Mouse (Mus musculus): ENCODE data around the gene Srr. TPM values are rescaled to one million over a fixed set of nuclear protein-coding genes. Genes with fewer than 3 reads are reported as not detected.

Srr gene
- polyA plus RNA-seq, 2 experiments: 1.9 to 4.6 TPM

GRCm38 (mm10) chr11:74962846-74963407 lies 37.2 kb upstream of the Srr start:
- Histone ChIP-seq H3K36me3 (replicated peaks; ENCODE audit: control insufficient read depth, insufficient read depth, low read depth) (no peaks in the 10 kb centered on the region), H3K4me2 (ENCODE audit: low read depth) (no peak overlapping the region), H3K4me3 (ENCODE audit: insufficient read depth in 1 of 2, low read depth in 2 of 2, low read length in 2 of 2) (no peak overlapping the region), H3K4me1 (replicated peaks; ENCODE audit: control insufficient read depth in 2 of 2, insufficient read depth in 2 of 2, low read length in 1 of 2) (peaks cover 0 to 9% of the 10 kb centered on the region in 2 experiments; a peak in 2 of 4 replicates), H3K9ac (replicated peaks) (no peak overlapping the region), H3K9me3 (ENCODE audit: control insufficient read depth, low read length) (no peaks in the 10 kb centered on the region), H3K27ac (no peak overlapping the region), H3K27me3 (ENCODE audit: control insufficient read depth, insufficient read depth, low read length) (no peaks in the 10 kb centered on the region)
- DNase-seq (ENCODE audit: low read depth in 3 of 3, low spot score in 3 of 3): no peak
- 72% methylated on average over 2 of the region's 2 CpGs for WGBS (ENCODE audit: insufficient replicate concordance)
- no peak for ATAC-seq (ENCODE audit: insufficient read depth)
- TF ChIP-seq CTCF (IDR thresholded peaks at IDR 0.05; ENCODE audit: low read depth) (no peak), EP300 (IDR thresholded peaks at IDR 0.05; ENCODE audit: low read depth) (no peak)

- no peaks in the 10 kb centered on the region for H3K9me3 ChIP-seq (ENCODE audit: control insufficient read depth, low read length)
- no peaks in the 10 kb centered on the region for H3K27me3 ChIP-seq (ENCODE audit: control insufficient read depth, insufficient read depth, low read length)
- H3K4me3 ChIP-seq (ENCODE audit: insufficient read depth in 1 of 2, low read depth in 2 of 2, low read length in 2 of 2): no peak overlapping the region
- no peaks in the 10 kb centered on the region for H3K36me3 ChIP-seq (replicated peaks; ENCODE audit: control insufficient read depth, insufficient read depth, low read depth)
- no peak for ATAC-seq (ENCODE audit: insufficient read depth)
- H3K4me2 ChIP-seq (ENCODE audit: low read depth): no peak overlapping the region
- TF ChIP-seq CTCF (IDR thresholded peaks at IDR 0.05; ENCODE audit: low read depth): no peak
- TF ChIP-seq EP300 (IDR thresholded peaks at IDR 0.05; ENCODE audit: low read depth): no peak
- H3K9ac ChIP-seq (replicated peaks): no peak overlapping the region
- no peak for DNase-seq (ENCODE audit: low read depth in 3 of 3, low spot score in 3 of 3)
- H3K4me1 ChIP-seq (replicated peaks; ENCODE audit: control insufficient read depth in 2 of 2, insufficient read depth in 2 of 2, low read length in 1 of 2): peaks cover 0 to 9% of the 10 kb centered on the region in 2 experiments; a peak in 2 of 4 replicates
- H3K27ac ChIP-seq: no peak overlapping the region
Observed at GRCm38 (mm10) chr11:74961953-74962352, 36.2 kb upstream of the Srr start.

GRCm38 (mm10) chr11:74960031-74960551 lies 34.3 kb upstream of the Srr start:
- WGBS (ENCODE audit: insufficient replicate concordance): 62% methylated on average over 9 of the region's 9 CpGs
- no peaks in the 10 kb centered on the region for H3K27me3 ChIP-seq (ENCODE audit: control insufficient read depth, insufficient read depth, low read length)

GRCm38 (mm10) chr11:74959501-74959900 lies 33.8 kb upstream of the Srr start:
- Histone ChIP-seq H3K27me3 (ENCODE audit: control insufficient read depth, insufficient read depth, low read length) (no peaks in the 10 kb centered on the region), H3K4me2 (ENCODE audit: low read depth) (no peak overlapping the region), H3K36me3 (replicated peaks; ENCODE audit: control insufficient read depth, insufficient read depth, low read depth) (no peaks in the 10 kb centered on the region), H3K4me1 (replicated peaks; ENCODE audit: control insufficient read depth in 2 of 2, insufficient read depth in 2 of 2, low read length in 1 of 2) (peaks cover 0 to 10% of the 10 kb centered on the region in 2 experiments; a peak in 2 of 4 replicates), H3K4me3 (ENCODE audit: insufficient read depth in 1 of 2, low read depth in 2 of 2, low read length in 2 of 2) (no peak overlapping the region), H3K9me3 (ENCODE audit: control insufficient read depth, low read length) (no peaks in the 10 kb centered on the region), H3K27ac (no peak overlapping the region), H3K9ac (replicated peaks) (no peak overlapping the region)
- WGBS (ENCODE audit: insufficient replicate concordance): 65% methylated on average over 2 of the region's 2 CpGs
- ATAC-seq (ENCODE audit: insufficient read depth) (no peak), DNase-seq (ENCODE audit: low read depth in 3 of 3, low spot score in 3 of 3) (no peak)
- TF ChIP-seq CTCF (IDR thresholded peaks at IDR 0.05; ENCODE audit: low read depth) (no peak), EP300 (IDR thresholded peaks at IDR 0.05; ENCODE audit: low read depth) (no peak)

More at GRCm38 (mm10) chr11:74960031-74960551, 34.3 kb upstream of the Srr start:
- DNase-seq (ENCODE audit: low read depth in 3 of 3, low spot score in 3 of 3): no peak
- Histone ChIP-seq H3K4me2 (ENCODE audit: low read depth) (no peak overlapping the region), H3K27ac (no peak overlapping the region), H3K4me1 (replicated peaks; ENCODE audit: control insufficient read depth in 2 of 2, insufficient read depth in 2 of 2, low read length in 1 of 2) (peaks cover 0 to 9% of the 10 kb centered on the region in 2 experiments; a peak in 2 of 4 replicates), H3K9ac (replicated peaks) (no peak overlapping the region), H3K9me3 (ENCODE audit: control insufficient read depth, low read length) (no peaks in the 10 kb centered on the region), H3K4me3 (ENCODE audit: insufficient read depth in 1 of 2, low read depth in 2 of 2, low read length in 2 of 2) (no peak overlapping the region), H3K36me3 (replicated peaks; ENCODE audit: control insufficient read depth, insufficient read depth, low read depth) (no peaks in the 10 kb centered on the region)
- TF ChIP-seq CTCF (IDR thresholded peaks at IDR 0.05; ENCODE audit: low read depth) (no peak), EP300 (IDR thresholded peaks at IDR 0.05; ENCODE audit: low read depth) (no peak)
- no peak for ATAC-seq (ENCODE audit: insufficient read depth)

- ATAC-seq (ENCODE audit: insufficient read depth) (no peak), DNase-seq (ENCODE audit: low read depth in 3 of 3, low spot score in 3 of 3) (no peak)
- Histone ChIP-seq H3K27me3 (ENCODE audit: control insufficient read depth, insufficient read depth, low read length) (no peaks in the 10 kb centered on the region), H3K9ac (replicated peaks) (no peak overlapping the region), H3K9me3 (ENCODE audit: control insufficient read depth, low read length) (no peaks in the 10 kb centered on the region), H3K4me2 (ENCODE audit: low read depth) (no peak overlapping the region), H3K4me1 (replicated peaks; ENCODE audit: control insufficient read depth in 2 of 2, insufficient read depth in 2 of 2, low read length in 1 of 2) (peaks cover 0 to 10% of the 10 kb centered on the region in 2 experiments; a peak in 2 of 4 replicates), H3K36me3 (replicated peaks; ENCODE audit: control insufficient read depth, insufficient read depth, low read depth) (no peaks in the 10 kb centered on the region), H3K27ac (no peak overlapping the region), H3K4me3 (ENCODE audit: insufficient read depth in 1 of 2, low read depth in 2 of 2, low read length in 2 of 2) (no peak overlapping the region)
- TF ChIP-seq CTCF (IDR thresholded peaks at IDR 0.05; ENCODE audit: low read depth): no peak
- TF ChIP-seq EP300 (IDR thresholded peaks at IDR 0.05; ENCODE audit: low read depth): no peak
- 80% methylated on average over 2 of the region's 2 CpGs for WGBS (ENCODE audit: insufficient replicate concordance)
Observed at GRCm38 (mm10) chr11:74957600-74957999, 31.9 kb upstream of the Srr start.

Measured in liver, embryonic 14.5 days (tissue).